Mouse (Mus musculus) cerebellum, adult 8-10 months (tissue): ENCODE results near the gene Ppp1r32.
A peak's percentile ranks its signal among the peaks of the same experiment; 100 is the strongest.

ENCODE experiments used
- DNase-seq: peaks from one replicate; pipeline ENCODE4 v3.0.0; 2022

Gene Ppp1r32

GRCm38 (mm10) chr19:10482703-10483102, at the start of gene Ppp1r32:
TSS of gene Ppp1r32 (minus strand) at chr19:10482928.
- DNase-seq, result no peak

GRCm38 (mm10) chr19:10530082-10530481, 47.4 kb upstream of the Ppp1r32 start:
- DNase-seq, result no peak

- no peak for DNase-seq
These were observed 43.2 kb upstream of the Ppp1r32 start, which contains the start of gene Sdhaf2 for GRCm38 (mm10) chr19:10525910-10526309. TSS of gene Sdhaf2 (minus strand) at chr19:10526142.

- DNase-seq, result peak; percentile 85
These were observed 42.6 kb upstream of the Ppp1r32 start, which contains the start of gene Cpsf7 for GRCm38 (mm10) chr19:10525106-10525901. TSS of gene Cpsf7 (plus strand) at chr19:10525266.

GRCm38 (mm10) chr19:10524784-10525105, 42.0 kb upstream of the Ppp1r32 start:
- DNase-seq, result no peak

GRCm38 (mm10) chr19:10523483-10524080, 40.9 kb upstream of the Ppp1r32 start:
- DNase-seq, result no peak

GRCm38 (mm10) chr19:10521926-10522325, 39.2 kb upstream of the Ppp1r32 start:
- DNase-seq, result no peak

- DNase-seq, result no peak
These were observed 37.6 kb upstream of the Ppp1r32 start for GRCm38 (mm10) chr19:10520355-10520754.

- DNase-seq, result no peak
These were observed 28.1 kb upstream of the Ppp1r32 start for GRCm38 (mm10) chr19:10510759-10511330.

GRCm38 (mm10) chr19:10502571-10502970, 19.8 kb upstream of the Ppp1r32 start:
- DNase-seq, result peak; percentile 31

- no peak for DNase-seq
These were observed 17.9 kb upstream of the Ppp1r32 start for GRCm38 (mm10) chr19:10500581-10500980.

GRCm38 (mm10) chr19:10497512-10498160, 14.9 kb upstream of the Ppp1r32 start:
- DNase-seq, result no peak

GRCm38 (mm10) chr19:10496976-10497375, 14.2 kb upstream of the Ppp1r32 start:
- no peak for DNase-seq

GRCm38 (mm10) chr19:10495670-10496069, 12.9 kb upstream of the Ppp1r32 start:
- no peak for DNase-seq

GRCm38 (mm10) chr19:10486264-10486738, 3.6 kb upstream of the Ppp1r32 start:
- DNase-seq, result peak; percentile 54

- no peak for DNase-seq
These were observed 3.2 kb downstream of the Ppp1r32 start for GRCm38 (mm10) chr19:10479541-10479940.

GRCm38 (mm10) chr19:10473779-10474178, 8.9 kb downstream of the Ppp1r32 start:
- DNase-seq, result no peak

- no peak for DNase-seq
These were observed 9.8 kb downstream of the Ppp1r32 start for GRCm38 (mm10) chr19:10472958-10473357.

GRCm38 (mm10) chr19:10469171-10469658, 13.5 kb downstream of the Ppp1r32 start:
- DNase-seq, result no peak

- DNase-seq, result no peak
These were observed 18.3 kb downstream of the Ppp1r32 start for GRCm38 (mm10) chr19:10464427-10464826.

GRCm38 (mm10) chr19:10461584-10461983, 21.1 kb downstream of the Ppp1r32 start:
- no peak for DNase-seq

- DNase-seq, result no peak
These were observed 22.8 kb downstream of the Ppp1r32 start for GRCm38 (mm10) chr19:10459907-10460306.

GRCm38 (mm10) chr19:10458096-10458495, 24.6 kb downstream of the Ppp1r32 start:
- DNase-seq, result no peak
